Mouse (Mus musculus) kidney, adult 2 months (tissue): ENCODE measurements around the gene Ncdn.

Source experiments
- CTCF ChIP-seq: fragments of 200-500 bp; conservative IDR thresholded peaks from 2 replicates; pipeline ENCODE4 v1.5.1; 2011; ENCODE audit warnings: low read depth, mild to moderate bottlenecking, control low read depth, low read length, moderate library complexity, mixed read lengths; ENCODE audit not compliant: insufficient read depth, insufficient read length
- POLR2A ChIP-seq: fragments of 200-500 bp; IDR thresholded peaks from one replicate; pipeline ENCODE4 v1.6.1; 2011; ENCODE audit warnings: low read depth, low read length, control low read depth

GRCm38 (mm10) chr4:126781871-126782270 lies 28.6 kb upstream of the Ncdn start:
- no peak for TF ChIP-seq POLR2A
- no peak for TF ChIP-seq CTCF
